Mouse (Mus musculus) c-Kit-positive CD71-positive TER-119-positive erythroid progenitor cells, embryonic 14.5 days (primary cell): ENCODE measurements around the gene Scand1.

ENCODE experiments used
- DNase-seq: peaks from one replicate; pipeline ENCODE4 v3.0.0-alpha.2; 2013; ENCODE audit warnings: low spot score

The Scand1 gene

GRCm38 (mm10) chr2:156312297-156312897 lies at the start of gene Scand1, which contains the start of gene Cnbd2:
Gene Scand1 (minus strand): TSS chr2:156312704.
Gene Cnbd2 (plus strand): TSS chr2:156312299.
- DNase-seq: peak; percentile 75

GRCm38 (mm10) chr2:156356031-156356430 lies 43.5 kb upstream of the Scand1 start:
- no peak for DNase-seq

- DNase-seq: no peak
Observed at GRCm38 (mm10) chr2:156353265-156353692, 40.8 kb upstream of the Scand1 start.

GRCm38 (mm10) chr2:156352413-156353165 lies 40.1 kb upstream of the Scand1 start:
- no peak for DNase-seq

- DNase-seq: no peak
Observed at GRCm38 (mm10) chr2:156351243-156351642, 38.7 kb upstream of the Scand1 start.

GRCm38 (mm10) chr2:156349286-156349848 lies 36.9 kb upstream of the Scand1 start:
- no peak for DNase-seq

- DNase-seq: no peak
Observed at GRCm38 (mm10) chr2:156348812-156349211, 36.3 kb upstream of the Scand1 start.

GRCm38 (mm10) chr2:156344775-156345532 lies 32.5 kb upstream of the Scand1 start:
- no peak for DNase-seq

GRCm38 (mm10) chr2:156340078-156340477 lies 27.6 kb upstream of the Scand1 start:
- no peak for DNase-seq

- no peak for DNase-seq
Observed at GRCm38 (mm10) chr2:156331446-156331965, 19.0 kb upstream of the Scand1 start.

- DNase-seq: no peak
Observed at GRCm38 (mm10) chr2:156330681-156331080, 18.2 kb upstream of the Scand1 start.

GRCm38 (mm10) chr2:156324681-156325080 lies 12.2 kb upstream of the Scand1 start:
- DNase-seq: no peak

- DNase-seq: peak; percentile 49
Observed at GRCm38 (mm10) chr2:156324116-156324588, 11.6 kb upstream of the Scand1 start.

GRCm38 (mm10) chr2:156321538-156321937 lies 9.0 kb upstream of the Scand1 start:
- no peak for DNase-seq

GRCm38 (mm10) chr2:156318491-156318890 lies 6.0 kb upstream of the Scand1 start:
- no peak for DNase-seq

- no peak for DNase-seq
Observed at GRCm38 (mm10) chr2:156314811-156315210, 2.3 kb upstream of the Scand1 start.

GRCm38 (mm10) chr2:156313153-156313552 lies 649 bp upstream of the Scand1 start:
- DNase-seq: peak; percentile 24

GRCm38 (mm10) chr2:156311841-156312291 lies 638 bp downstream of the Scand1 start:
- DNase-seq: peak; percentile 23

- DNase-seq: no peak
Observed at GRCm38 (mm10) chr2:156311441-156311840, 1.1 kb downstream of the Scand1 start.

GRCm38 (mm10) chr2:156310945-156311344 lies 1.6 kb downstream of the Scand1 start:
- no peak for DNase-seq

GRCm38 (mm10) chr2:156310455-156310854 lies 2.0 kb downstream of the Scand1 start:
- DNase-seq: no peak

- no peak for DNase-seq
Observed at GRCm38 (mm10) chr2:156309948-156310347, 2.6 kb downstream of the Scand1 start.
